Mouse (Mus musculus) CH12.LX (cell line): ENCODE data around the gene Zfp324. TPM values are rescaled to one million over a fixed set of nuclear protein-coding genes. Genes with fewer than 3 reads are reported as not detected.
A peak's percentile ranks its signal among the peaks of the same experiment; 100 is the strongest.

Experiments
- DNase-seq: peaks from one replicate; pipeline ENCODE4 v3.0.0-alpha.2; 2013; ENCODE audit errors: extremely low read depth
- H3K27ac ChIP-seq: 2 replicates; pipeline ENCODE4 v1.5.1; 2012; ENCODE audit warnings: low read depth, mild to moderate bottlenecking, control low read depth, moderate library complexity; ENCODE audit not compliant: insufficient read depth
- H3K27me3 ChIP-seq: replicated peaks from 2 replicates; pipeline ENCODE3; 2012; ENCODE audit warnings: inconsistent platforms
- H3K36me3 ChIP-seq, 2 experiments: replicated peaks in 1 of 2; 2 replicates each; pipeline versions ENCODE3 to v1.6.1; 2012; ENCODE audit warnings: inconsistent platforms in 1 of 2, low read length in 1 of 2, mild to moderate bottlenecking in 1 of 2, mixed read lengths in 1 of 2, moderate library complexity in 1 of 2; ENCODE audit not compliant: control insufficient read depth in 1 of 2, insufficient read depth in 1 of 2
- H3K4me1 ChIP-seq, 2 experiments: 2 replicates each; pipeline ENCODE4 v1.6.1; 2012; ENCODE audit warnings: inconsistent platforms in 1 of 2, moderate library complexity in 1 of 2; ENCODE audit not compliant: insufficient read depth in 2 of 2, control insufficient read depth in 1 of 2
- H3K4me2 ChIP-seq: 2 replicates; pipeline ENCODE4 v1.6.1; 2012; ENCODE audit warnings: low read depth, mild to moderate bottlenecking, control low read depth; ENCODE audit not compliant: poor library complexity, insufficient read depth, severe bottlenecking
- H3K4me3 ChIP-seq, 3 experiments: fragments of 150-350 bp in 1 of 3; sonication (generic) in 1 of 3; replicated peaks in 1 of 3; 2 replicates each; pipeline versions ENCODE3 to v1.5.1; 2011 to 2012; ENCODE audit warnings: low read depth in 2 of 3, low read length in 2 of 3, mild to moderate bottlenecking in 2 of 3, moderate library complexity in 2 of 3, control low read depth in 1 of 3, improper control_type of control experiment in 1 of 3, inconsistent platforms in 1 of 3, mixed read lengths in 1 of 3; ENCODE audit not compliant: poor library complexity in 1 of 3
- H3K79me2 ChIP-seq: replicated peaks from 2 replicates; pipeline ENCODE4 v1.6.1; 2012; ENCODE audit warnings: mild to moderate bottlenecking, moderate library complexity; ENCODE audit not compliant: control insufficient read depth, poor library complexity, insufficient read depth, severe bottlenecking; ENCODE audit errors: extremely low read depth
- H3K9ac ChIP-seq: 2 replicates; pipeline ENCODE4 v1.6.1; 2012; ENCODE audit warnings: low read depth, mild to moderate bottlenecking, control low read depth, moderate library complexity; ENCODE audit not compliant: insufficient read depth
- H3K9me3 ChIP-seq: replicated peaks from 2 replicates; pipeline ENCODE3; 2012; ENCODE audit warnings: low read length, inconsistent platforms, mixed read lengths
- BHLHE40 ChIP-seq: IDR thresholded peaks from 2 replicates; pipeline ENCODE4 v1.6.1; 2011; ENCODE audit warnings: mild to moderate bottlenecking, low read depth, low read length, improper control_type of control experiment
- CTCF ChIP-seq, 2 experiments: IDR thresholded peaks in 1 of 2; conservative IDR thresholded peaks in 1 of 2; 2 replicates each; pipeline ENCODE4 v1.5.1; 2011 to 2012; ENCODE audit warnings: low read depth in 2 of 2, low read length in 2 of 2, improper control_type of control experiment in 1 of 2, inconsistent platforms in 1 of 2, mild to moderate bottlenecking in 1 of 2, moderate library complexity in 1 of 2
- E2F4 ChIP-seq: IDR thresholded peaks from 2 replicates; pipeline ENCODE4 v1.6.1; 2011; ENCODE audit warnings: low read depth, low read length, improper control_type of control experiment; ENCODE audit not compliant: insufficient replicate concordance
- ELF1 ChIP-seq: IDR thresholded peaks from 2 replicates; pipeline ENCODE4 v1.6.1; 2014; ENCODE audit warnings: low read depth, mild to moderate bottlenecking, inconsistent platforms, low read length, improper control_type of control experiment
- EP300 ChIP-seq: IDR thresholded peaks from 2 replicates; pipeline ENCODE4 v1.6.1; 2011; ENCODE audit warnings: low read length, improper control_type of control experiment
- ETS1 ChIP-seq: conservative IDR thresholded peaks from 2 replicates; pipeline ENCODE4 v1.6.1; 2012; ENCODE audit warnings: low read depth, mild to moderate bottlenecking, inconsistent platforms, low read length, improper control_type of control experiment, moderate library complexity
- GABPA ChIP-seq: IDR thresholded peaks from 2 replicates; pipeline ENCODE4 v1.6.1; 2012; ENCODE audit warnings: low read depth, low read length, improper control_type of control experiment, inconsistent platforms; ENCODE audit not compliant: insufficient replicate concordance
- HCFC1 ChIP-seq: IDR thresholded peaks from 2 replicates; pipeline ENCODE4 v1.6.1; 2012; ENCODE audit warnings: low read depth, mild to moderate bottlenecking, inconsistent platforms, low read length, improper control_type of control experiment
- IRF4 ChIP-seq: IDR thresholded peaks from 2 replicates; pipeline ENCODE4 v1.6.1; 2014; ENCODE audit warnings: low read depth, mild to moderate bottlenecking, inconsistent platforms, low read length, improper control_type of control experiment
- JUN ChIP-seq: IDR thresholded peaks from 2 replicates; pipeline ENCODE4 v1.6.1; 2011; ENCODE audit warnings: low read depth, mild to moderate bottlenecking, low read length, improper control_type of control experiment, moderate library complexity; ENCODE audit not compliant: insufficient read depth
- JUND ChIP-seq: conservative IDR thresholded peaks from 2 replicates; pipeline ENCODE4 v1.6.1; 2011; ENCODE audit warnings: low read depth, low read length, improper control_type of control experiment
- KAT2A ChIP-seq: IDR thresholded peaks from 2 replicates; pipeline ENCODE4 v1.6.1; 2012; ENCODE audit warnings: low read length, improper control_type of control experiment, inconsistent platforms; ENCODE audit not compliant: insufficient replicate concordance
- MAFK ChIP-seq: IDR thresholded peaks from 2 replicates; pipeline ENCODE4 v1.6.1; 2011; ENCODE audit warnings: low read length, improper control_type of control experiment; ENCODE audit not compliant: insufficient replicate concordance
- MAX ChIP-seq: IDR thresholded peaks from 2 replicates; pipeline ENCODE4 v1.6.1; 2011; ENCODE audit warnings: low read length, improper control_type of control experiment
- MXI1 ChIP-seq: IDR thresholded peaks from 2 replicates; pipeline ENCODE4 v1.6.1; 2011; ENCODE audit warnings: mild to moderate bottlenecking, low read depth, low read length, improper control_type of control experiment
- MYC ChIP-seq: IDR thresholded peaks from 2 replicates; pipeline ENCODE4 v1.6.1; 2011; ENCODE audit warnings: low read depth, mild to moderate bottlenecking, improper control_type of control experiment, low read length
- NELFE ChIP-seq: IDR thresholded peaks from 2 replicates; pipeline ENCODE4 v1.6.1; 2011; ENCODE audit warnings: low read depth, low read length, improper control_type of control experiment
- PAX5 ChIP-seq: IDR thresholded peaks from 2 replicates; pipeline ENCODE4 v1.6.1; 2012; ENCODE audit warnings: low read length, inconsistent platforms, mixed read lengths
- POLR2A ChIP-seq: IDR thresholded peaks from 2 replicates; pipeline ENCODE4 v1.6.1; 2011; ENCODE audit warnings: low read depth, mild to moderate bottlenecking, improper control_type of control experiment, low read length
- POLR2AphosphoS2 ChIP-seq: IDR thresholded peaks from 2 replicates; pipeline ENCODE4 v1.6.1; 2011; ENCODE audit warnings: low read depth, low read length, improper control_type of control experiment
- RAD21 ChIP-seq: IDR thresholded peaks from 2 replicates; pipeline ENCODE4 v1.6.1; 2011; ENCODE audit warnings: low read depth, mild to moderate bottlenecking, low read length, improper control_type of control experiment, moderate library complexity
- RCOR1 ChIP-seq: conservative IDR thresholded peaks from 2 replicates; pipeline ENCODE4 v1.6.1; 2012; ENCODE audit warnings: low read depth, mild to moderate bottlenecking, inconsistent platforms, low read length, improper control_type of control experiment
- SIN3A ChIP-seq: IDR thresholded peaks from 2 replicates; pipeline ENCODE4 v1.6.1; 2012; ENCODE audit warnings: low read length, improper control_type of control experiment, inconsistent platforms
- SMC3 ChIP-seq: IDR thresholded peaks from 2 replicates; pipeline ENCODE4 v1.6.1; 2011; ENCODE audit warnings: low read depth, low read length, improper control_type of control experiment
- TBP ChIP-seq: conservative IDR thresholded peaks from 2 replicates; pipeline ENCODE4 v1.6.1; 2011; ENCODE audit warnings: low read depth, low read length, improper control_type of control experiment
- TCF12 ChIP-seq: IDR thresholded peaks from 2 replicates; pipeline ENCODE4 v1.6.1; 2014; ENCODE audit warnings: low read depth, mild to moderate bottlenecking, inconsistent platforms, low read length, improper control_type of control experiment
- UBTF ChIP-seq: IDR thresholded peaks from 2 replicates; pipeline ENCODE4 v1.6.1; 2012; ENCODE audit warnings: low read depth, mild to moderate bottlenecking, inconsistent platforms, low read length, improper control_type of control experiment, moderate library complexity
- USF2 ChIP-seq: conservative IDR thresholded peaks from 2 replicates; pipeline ENCODE4 v1.6.1; 2011; ENCODE audit warnings: low read depth, low read length, improper control_type of control experiment
- ZC3H11A ChIP-seq: IDR thresholded peaks from 2 replicates; pipeline ENCODE4 v1.6.1; 2012; ENCODE audit warnings: low read depth, mild to moderate bottlenecking, inconsistent platforms, low read length, improper control_type of control experiment
- ZKSCAN1 ChIP-seq: IDR thresholded peaks from 2 replicates; pipeline ENCODE4 v1.6.1; 2012; ENCODE audit warnings: low read depth, inconsistent platforms, low read length, improper control_type of control experiment, borderline replicate concordance
- ZMIZ1 ChIP-seq: IDR thresholded peaks from 2 replicates; pipeline ENCODE4 v1.6.1; 2012; ENCODE audit warnings: low read depth, mild to moderate bottlenecking, inconsistent platforms, low read length, improper control_type of control experiment
- ZNF384 ChIP-seq: IDR thresholded peaks from 2 replicates; pipeline ENCODE4 v1.6.1; 2012; ENCODE audit warnings: low read depth, low read length, improper control_type of control experiment, inconsistent platforms
- dilution Hi-C: fragments of 300-500 bp; cut with MboI; formaldehyde crosslinking; loops from 2 replicates; pipeline ENCODE4 v1.14.3; 2020; ENCODE audit warnings: low sequenced_read_pairs; ENCODE audit not compliant: extremely low pct_unique_long_range_greater_than_20kb, extremely low pct_ligation_motif_present
- in situ Hi-C: fragments of 300-500 bp; cut with MboI; formaldehyde crosslinking; loops from 3 replicates; pipeline ENCODE4 v1.14.3; 2019; ENCODE audit warnings: low sequenced_read_pairs, low pct_ligation_motif_present, low pct_unique_long_range_greater_than_20kb, mixed read lengths
- polyA plus RNA-seq: library from polyadenylated mRNA; unstranded; fragments of >175 nt; gene quantifications from 2 replicates; pipeline ENCODE4 v1.2.1, GENCODE M21; 2012; ENCODE audit warnings: low read depth; ENCODE audit not compliant: insufficient read length
- total RNA-seq, 2 experiments: library from RNA; depleted of rRNA; stranded (reverse); fragments of 300-350 nt in 1 of 2; fragments of >200 nt in 1 of 2; gene quantifications; 2 replicates each; pipeline ENCODE4 v1.2.3; 2012 to 2014

Zfp324 gene
- total and polyA plus RNA-seq, 3 experiments: 3.8 to 7.3 (median 6.4) TPM

- TF ChIP-seq BHLHE40 (no peak), ZKSCAN1 (no peak), USF2 (no peak), TCF12 (0 out of 2 replicates have a peak, but pooled peaks have one; percentile 32), KAT2A (no peak), MAFK (0 out of 2 replicates have a peak, but pooled peaks have one; percentile 30), ZNF384 (0 out of 2 replicates have a peak, but pooled peaks have one; percentile 7), SIN3A (no peak), EP300 (no peak), NELFE (no peak), RCOR1 (no peak), JUN (no peak), MYC (peak; percentile 94), RAD21 (peak; percentile 56), GABPA (no peak), IRF4 (no peak), SMC3 (peak; percentile 56), JUND (no peak), ZC3H11A (no peak), CTCF (conservative IDR thresholded peaks at IDR 0.05 in 1 of 2, IDR thresholded peaks at IDR 0.05 in 1 of 2; ENCODE audit: low read depth in 2 of 2, low read length in 2 of 2) (peak in 1 of 2 experiments; percentile 76; a peak in 2 of 4 replicates), UBTF (no peak), ETS1 (no peak), MAX (peak; percentile 52; the same call in 1 of the 2 replicates), HCFC1 (no peak), POLR2A (no peak), MXI1 (no peak), ZMIZ1 (no peak), ELF1 (no peak), E2F4 (no peak), PAX5 (no peak), TBP (no peak), POLR2AphosphoS2 (no peak)
- TF ChIP-seq, all 38 proteins: peak for 8
- H3K27ac ChIP-seq: no peak overlapping the region
- H3K4me1 ChIP-seq: peaks cover 0 to 27% of the 10 kb centered on the region in 2 experiments; a peak in 2 of 4 replicates
- no peaks in the 10 kb centered on the region for H3K79me2 ChIP-seq
- H3K4me2 ChIP-seq: no peak overlapping the region
- no peaks in the 10 kb centered on the region for H3K27me3 ChIP-seq
- dilution Hi-C loops (no loop called here), in situ Hi-C loops (no loop called here)
- peak; percentile 53 for DNase-seq
- no peaks in the 10 kb centered on the region for H3K9me3 ChIP-seq
- no peak overlapping the region for H3K9ac ChIP-seq
- no peak overlapping the region for H3K4me3 ChIP-seq
- H3K36me3 ChIP-seq: no peaks in the 10 kb centered on the region
Measured at GRCm38 (mm10) chr7:12954896-12955295, 10.7 kb upstream of the Zfp324 start.
